Mouse (Mus musculus): ENCODE results near the gene Zbtb18.
"Not testable (repeated sequence)": the region's sequence is repeated elsewhere in the genome, so short reads cannot be mapped to it uniquely, and the experiment has no call there.

Gene Zbtb18

GRCm38 (mm10) chr1:177447541-177448111, 5.5 kb downstream of the Zbtb18 start:
- no peak for DNase-seq (ENCODE audit: low spot score)

GRCm38 (mm10) chr1:177448121-177448561, 6.0 kb downstream of the Zbtb18 start:
- no peak for DNase-seq (ENCODE audit: low spot score)

GRCm38 (mm10) chr1:177448921-177449320, 6.8 kb downstream of the Zbtb18 start:
- no peak for DNase-seq (ENCODE audit: low spot score)

GRCm38 (mm10) chr1:177449857-177450256, 7.7 kb downstream of the Zbtb18 start:
- not testable (repeated sequence) for DNase-seq (ENCODE audit: low spot score)

GRCm38 (mm10) chr1:177451041-177451440, 8.9 kb downstream of the Zbtb18 start:
- no peak for DNase-seq (ENCODE audit: low spot score)

- no peak for DNase-seq (ENCODE audit: low spot score)
Observed at GRCm38 (mm10) chr1:177451991-177452431, 9.9 kb downstream of the Zbtb18 start.

GRCm38 (mm10) chr1:177452987-177453386, 10.8 kb downstream of the Zbtb18 start:
- DNase-seq (ENCODE audit: low spot score): no peak

- no peak for DNase-seq (ENCODE audit: low spot score)
Observed at GRCm38 (mm10) chr1:177453806-177454205, 11.7 kb downstream of the Zbtb18 start.

- DNase-seq (ENCODE audit: low spot score): no peak
Observed at GRCm38 (mm10) chr1:177454492-177454891, 12.3 kb downstream of the Zbtb18 start.

GRCm38 (mm10) chr1:177455466-177455865, 13.3 kb downstream of the Zbtb18 start:
- DNase-seq (ENCODE audit: low spot score): no peak

- no peak for DNase-seq (ENCODE audit: low spot score)
Observed at GRCm38 (mm10) chr1:177456208-177456607, 14.1 kb downstream of the Zbtb18 start.

GRCm38 (mm10) chr1:177456772-177457171, 14.6 kb downstream of the Zbtb18 start:
- DNase-seq (ENCODE audit: low spot score): no peak

- DNase-seq (ENCODE audit: low spot score): no peak
Observed at GRCm38 (mm10) chr1:177457981-177458380, 15.8 kb downstream of the Zbtb18 start.

GRCm38 (mm10) chr1:177458456-177459389, 16.6 kb downstream of the Zbtb18 start:
- no peak for DNase-seq (ENCODE audit: low spot score)

- DNase-seq (ENCODE audit: low spot score): no peak
Observed at GRCm38 (mm10) chr1:177459536-177459935, 17.4 kb downstream of the Zbtb18 start.

- no peak for DNase-seq (ENCODE audit: low spot score)
Observed at GRCm38 (mm10) chr1:177467150-177467549, 25.0 kb downstream of the Zbtb18 start.

GRCm38 (mm10) chr1:177468436-177468835, 26.3 kb downstream of the Zbtb18 start:
- no peak for DNase-seq (ENCODE audit: low spot score)

GRCm38 (mm10) chr1:177470091-177470490, 27.9 kb downstream of the Zbtb18 start:
- DNase-seq (ENCODE audit: low spot score): no peak

- DNase-seq (ENCODE audit: low spot score): no peak
Observed at GRCm38 (mm10) chr1:177470951-177471350, 28.8 kb downstream of the Zbtb18 start.

GRCm38 (mm10) chr1:177475542-177476197, 33.5 kb downstream of the Zbtb18 start:
- DNase-seq (ENCODE audit: low spot score): no peak

- no peak for DNase-seq (ENCODE audit: low spot score)
Observed at GRCm38 (mm10) chr1:177478578-177478977, 36.4 kb downstream of the Zbtb18 start.

GRCm38 (mm10) chr1:177479356-177480004, 37.3 kb downstream of the Zbtb18 start:
- DNase-seq (ENCODE audit: low spot score): no peak

Data from ovary, postnatal 10 days (tissue).